Mouse (Mus musculus) ES-Bruce4 (cell line): ENCODE results near the gene Serinc3.

ENCODE experiments used
- CTCF ChIP-seq: IDR thresholded peaks from one replicate; pipeline ENCODE4 v1.8.1; 2011; ENCODE audit warnings: low read depth, low read length
- POLR2A ChIP-seq: IDR thresholded peaks from one replicate; pipeline ENCODE4 v1.8.1; 2011; ENCODE audit warnings: low read length; ENCODE audit not compliant: insufficient read depth

DNA sequence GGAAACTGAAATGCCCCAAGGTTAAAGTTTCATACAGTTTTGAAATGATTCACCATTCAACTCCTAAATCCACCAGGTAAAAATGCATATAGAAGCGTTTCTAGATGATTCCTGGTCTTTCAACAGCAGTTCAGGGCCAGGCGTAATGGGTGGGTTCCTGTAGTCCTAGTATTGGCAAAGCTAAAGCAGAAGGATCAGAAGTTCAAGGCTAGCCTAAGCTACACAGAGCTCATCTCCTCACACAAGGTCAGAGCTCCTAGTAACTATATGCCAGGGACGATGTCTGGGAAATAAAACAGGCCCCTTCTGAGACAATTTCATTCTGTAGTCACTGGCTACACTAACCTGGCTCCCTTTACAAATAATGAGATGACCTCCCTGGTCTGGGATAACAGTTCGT is 13.7 kb downstream of the Serinc3 start:
- TF ChIP-seq CTCF (no peak), POLR2A (no peak)
